Mouse (Mus musculus) bone marrow, adult 2 months (tissue): ENCODE results near the gene Nav2.

ENCODE experiments used
- CTCF ChIP-seq: fragments of 200-500 bp; IDR thresholded peaks from 2 replicates; pipeline ENCODE4 v1.5.1; 2011; ENCODE audit warnings: low read length, control low read depth; ENCODE audit not compliant: control insufficient read depth, insufficient read depth
- POLR2A ChIP-seq: fragments of 200-500 bp; IDR thresholded peaks from 2 replicates; pipeline ENCODE4 v1.6.1; 2011; ENCODE audit warnings: low read depth, mild to moderate bottlenecking, control low read depth, low read length, borderline replicate concordance; ENCODE audit not compliant: control insufficient read depth

- TF ChIP-seq POLR2A (no peak), CTCF (no peak)
Observed at GRCm38 (mm10) chr7:49331939-49332338, 423.4 kb downstream of the Nav2 start.
